Mouse (Mus musculus) embryonic fibroblast, embryonic 13.5 days (primary cell): ENCODE measurements around the gene Tvp23b.

Experiments used
- CTCF ChIP-seq: IDR thresholded peaks from 2 replicates; pipeline ENCODE4 v1.5.1; 2011; ENCODE audit warnings: mild to moderate bottlenecking, control low read depth, low read length, moderate library complexity, borderline replicate concordance; ENCODE audit not compliant: insufficient read depth
- POLR2A ChIP-seq: IDR thresholded peaks from 2 replicates; pipeline ENCODE4 v1.6.1; 2011; ENCODE audit warnings: low read depth, mild to moderate bottlenecking, control low read depth, low read length, moderate library complexity

GRCm38 (mm10) chr11:62913141-62913540 lies 33.9 kb downstream of the Tvp23b start:
- TF ChIP-seq CTCF (no peak), POLR2A (no peak)
